Mouse (Mus musculus) intestine, postnatal 0 days (tissue): ENCODE results near the gene Sult3a2. TPM values are rescaled to one million over a fixed set of nuclear protein-coding genes. Genes with fewer than 3 reads are reported as not detected.
"Not testable (repeated sequence)": the region's sequence is repeated elsewhere in the genome, so short reads cannot be mapped to it uniquely, and the experiment has no call there.

Experiments
- ATAC-seq: fragments of 200-750 bp; cut with Nextera tagmentation; 2 replicates; pipeline ENCODE4 v1.8.0; 2017; ENCODE audit warnings: mild to moderate bottlenecking, moderate TSS enrichment, moderate library complexity
- H3K27ac ChIP-seq: fragments of 300-500 bp; sonication (generic); 2 replicates; pipeline ENCODE4 v1.5.1; 2014; ENCODE audit warnings: mild to moderate bottlenecking, low read depth, low read length, moderate library complexity
- H3K27me3 ChIP-seq: fragments of 300-500 bp; sonication (generic); replicated peaks from 2 replicates; pipeline ENCODE4 v1.6.1; 2014; ENCODE audit warnings: low read length, mixed read lengths; ENCODE audit not compliant: control insufficient read depth, insufficient read depth
- H3K36me3 ChIP-seq: fragments of 300-500 bp; sonication (generic); 2 replicates; pipeline ENCODE4 v1.6.1; 2014; ENCODE audit warnings: mild to moderate bottlenecking, moderate library complexity; ENCODE audit not compliant: control insufficient read depth, insufficient read depth
- H3K4me1 ChIP-seq: fragments of 300-500 bp; sonication (generic); replicated peaks from 2 replicates; pipeline ENCODE4 v1.6.1; 2014; ENCODE audit warnings: antibody characterized with exemption, low read length, mixed read lengths; ENCODE audit not compliant: control insufficient read depth, insufficient read depth
- H3K4me2 ChIP-seq: fragments of 300-500 bp; sonication (generic); replicated peaks from 2 replicates; pipeline ENCODE4 v1.6.1; 2014; ENCODE audit warnings: low read depth, mild to moderate bottlenecking, moderate library complexity
- H3K4me3 ChIP-seq: fragments of 300-500 bp; sonication (generic); 2 replicates; pipeline ENCODE4 v1.5.1; 2014; ENCODE audit warnings: low read depth, low read length
- H3K9ac ChIP-seq: fragments of 300-500 bp; sonication (generic); 2 replicates; pipeline ENCODE4 v1.6.1; 2014; ENCODE audit warnings: mild to moderate bottlenecking, low read depth, low read length
- H3K9me3 ChIP-seq: fragments of 300-500 bp; sonication (generic); 2 replicates; pipeline ENCODE4 v1.6.1; 2016; ENCODE audit warnings: mixed run types; ENCODE audit not compliant: control insufficient read depth
- CTCF ChIP-seq: sonication (generic); IDR thresholded peaks from 2 replicates; pipeline ENCODE4 v1.5.1; 2016; ENCODE audit warnings: low read depth, mild to moderate bottlenecking, control low read depth, antibody characterized with exemption, moderate library complexity
- WGBS: fragments of 180-500 bp; shearing (Covaris S2); extraction: QIAGEN DNeasy Blood & Tissue Kit; methylation state at CpG from one replicate; pipeline ENCODE4 v1.1.7; 2014; 5-methylcytosine and 5-hydroxymethylcytosine counted together
- polyA plus RNA-seq: library from polyadenylated mRNA; unstranded; fragments of >200 nt; fragmentation: Nextera tagmentation; extraction: Ambion mirVana; gene quantifications from 2 replicates; pipeline ENCODE4 v1.2.1, GENCODE M21; 2015

Sult3a2 gene
- not detected in 2 replicates for polyA plus RNA-seq

DNA sequence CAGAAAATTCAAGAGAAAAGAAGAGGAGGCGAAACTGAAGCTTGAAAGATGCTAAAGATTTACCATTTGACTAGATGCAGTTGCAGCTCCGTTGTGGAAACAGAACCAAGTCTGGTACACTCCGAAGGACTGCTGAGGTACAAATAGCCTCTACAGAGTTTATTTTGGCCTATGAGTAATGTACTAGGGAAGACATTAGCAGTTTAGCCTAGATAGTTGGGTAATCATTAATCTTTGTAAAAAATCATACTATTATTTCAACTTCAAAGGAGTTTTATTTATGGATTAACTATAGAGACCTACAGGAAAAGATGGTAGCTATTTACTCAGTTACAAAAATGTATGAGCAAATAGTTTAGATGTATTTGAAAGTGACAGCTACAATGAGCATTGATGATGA lies at the start of gene Sult3a2:
Sult3a2 (minus strand) TSS at position 101 of the 400 bp plus-strand sequence.
- H3K4me2 ChIP-seq, result no peak within 1 kb of the TSS
- H3K4me1 ChIP-seq, result no peaks in the 10 kb centered on the region
- H3K27me3 ChIP-seq, result no peaks in the 10 kb centered on the region
- no peak for TF ChIP-seq CTCF
- H3K4me3 ChIP-seq, result no peak within 1 kb of the TSS
- H3K27ac ChIP-seq, result no peak within 1 kb of the TSS
- no peaks in the 10 kb centered on the region for H3K36me3 ChIP-seq
- H3K9ac ChIP-seq, result no peak within 1 kb of the TSS
- 82% methylated on average over 3 of the region's 3 CpGs for WGBS
- no peak for ATAC-seq
- H3K9me3 ChIP-seq, result no peaks in the 10 kb centered on the region

DNA sequence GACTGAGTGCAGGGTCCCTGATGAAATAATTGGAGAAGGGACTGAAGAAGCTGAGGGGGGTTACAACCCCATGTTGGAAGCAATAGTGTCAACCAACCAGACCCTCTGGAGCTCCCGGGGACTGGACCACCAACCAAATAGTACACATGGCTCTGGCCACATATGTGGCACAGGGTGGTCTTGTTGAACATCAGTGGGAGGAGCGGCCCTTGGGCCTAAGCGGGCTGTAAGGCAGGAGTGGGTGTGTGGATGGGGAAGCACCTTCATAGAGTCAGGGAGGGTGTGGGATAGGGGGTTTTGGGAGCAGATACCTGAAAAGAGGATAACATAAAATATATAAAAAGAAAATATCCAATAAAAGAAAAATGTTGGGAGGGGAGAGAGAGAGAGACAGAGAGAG lies 34.4 kb upstream of the Sult3a2 start:
- no peak for ATAC-seq
- no peak overlapping the region for H3K27ac ChIP-seq
- no peaks in the 10 kb centered on the region for H3K9me3 ChIP-seq
- H3K9ac ChIP-seq, result no peak overlapping the region
- H3K4me2 ChIP-seq, result no peak overlapping the region
- TF ChIP-seq CTCF, result no peak
- WGBS, result 88% methylated on average over 3 of the region's 3 CpGs
- no peak overlapping the region for H3K4me3 ChIP-seq
- H3K27me3 ChIP-seq, result no peaks in the 10 kb centered on the region
- H3K4me1 ChIP-seq, result no peaks in the 10 kb centered on the region
- no peaks in the 10 kb centered on the region for H3K36me3 ChIP-seq

DNA sequence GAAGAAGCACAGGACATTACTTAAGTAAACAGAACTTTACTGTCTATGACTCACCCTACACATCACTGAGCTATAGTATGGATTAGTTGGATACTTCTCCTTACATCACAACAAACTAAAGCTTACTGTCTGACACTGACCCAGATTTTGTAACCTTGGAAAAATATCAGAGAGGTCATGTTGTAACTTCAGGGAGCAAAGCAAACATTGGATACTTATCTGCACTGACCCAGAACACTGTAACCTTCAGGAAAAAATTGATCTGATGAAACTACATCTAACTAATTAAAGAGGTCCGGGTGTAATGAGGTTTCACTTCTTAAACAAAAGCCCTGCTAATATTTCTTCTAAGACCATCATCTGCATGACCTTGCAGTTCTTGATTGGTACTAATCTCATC lies 30.4 kb upstream of the Sult3a2 start:
- H3K4me3 ChIP-seq, result no peak overlapping the region
- ATAC-seq, result no peak
- H3K4me1 ChIP-seq, result no peaks in the 10 kb centered on the region
- H3K27me3 ChIP-seq, result no peaks in the 10 kb centered on the region
- no peak overlapping the region for H3K27ac ChIP-seq
- no peak overlapping the region for H3K9ac ChIP-seq
- 69% methylated on average over 1 of the region's 1 CpGs for WGBS
- no peaks in the 10 kb centered on the region for H3K9me3 ChIP-seq
- TF ChIP-seq CTCF, result no peak
- no peaks in the 10 kb centered on the region for H3K36me3 ChIP-seq
- H3K4me2 ChIP-seq, result no peak overlapping the region

DNA sequence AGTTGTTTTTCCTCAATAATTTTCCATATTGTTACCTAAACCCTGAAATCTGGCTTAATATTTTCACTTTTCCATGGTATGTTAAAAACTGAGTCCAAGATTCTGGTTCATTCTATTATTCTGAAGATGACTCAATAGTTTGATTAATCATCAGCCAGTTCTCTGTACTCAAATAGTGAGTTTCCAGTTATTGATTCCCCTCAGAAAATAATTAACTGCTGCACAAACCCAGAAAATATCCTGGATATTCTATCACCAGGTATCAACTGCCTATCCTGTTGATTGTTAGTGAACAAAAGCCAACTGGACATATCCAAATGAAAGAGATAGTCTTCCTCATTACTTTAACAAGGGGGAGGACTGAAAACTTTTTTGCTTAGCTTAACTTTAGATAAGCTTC lies 27.8 kb upstream of the Sult3a2 start:
- no peak for ATAC-seq
- Histone ChIP-seq H3K4me1 (no peaks in the 10 kb centered on the region), H3K9me3 (no peaks in the 10 kb centered on the region), H3K27me3 (no peaks in the 10 kb centered on the region), H3K4me3 (no peak overlapping the region), H3K36me3 (no peaks in the 10 kb centered on the region), H3K27ac (no peak overlapping the region), H3K9ac (no peak overlapping the region), H3K4me2 (no peak overlapping the region)
- TF ChIP-seq CTCF, result no peak

DNA sequence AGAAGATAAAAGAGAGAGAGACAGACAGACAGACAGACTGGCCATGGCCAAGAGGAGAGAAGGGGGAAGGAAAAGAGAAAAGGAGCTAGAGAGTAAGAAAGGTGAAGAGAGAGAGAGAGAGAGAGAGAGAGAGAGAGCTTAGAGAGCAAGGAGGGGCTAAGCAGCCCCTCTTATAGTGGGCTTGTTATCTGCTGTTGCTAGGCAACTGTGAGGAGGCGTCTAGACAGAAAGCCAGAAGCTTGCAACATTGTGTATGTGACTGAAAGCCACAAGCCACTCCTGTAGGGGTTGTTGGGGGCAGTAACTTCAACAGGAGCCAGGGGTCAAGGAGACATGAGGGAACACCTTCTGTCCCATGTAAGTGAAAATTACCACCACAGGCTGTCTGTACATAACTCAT lies 25.3 kb upstream of the Sult3a2 start:
- WGBS, result 33% methylated on average over 1 of the region's 1 CpGs
- ATAC-seq, result no peak
- no peaks in the 10 kb centered on the region for H3K36me3 ChIP-seq
- no peak for TF ChIP-seq CTCF
- H3K4me2 ChIP-seq, result no peak overlapping the region
- H3K9ac ChIP-seq, result no peak overlapping the region
- H3K27ac ChIP-seq, result no peak overlapping the region
- H3K4me1 ChIP-seq, result no peaks in the 10 kb centered on the region
- H3K27me3 ChIP-seq, result no peaks in the 10 kb centered on the region
- no peaks in the 10 kb centered on the region for H3K9me3 ChIP-seq
- H3K4me3 ChIP-seq, result no peak overlapping the region

DNA sequence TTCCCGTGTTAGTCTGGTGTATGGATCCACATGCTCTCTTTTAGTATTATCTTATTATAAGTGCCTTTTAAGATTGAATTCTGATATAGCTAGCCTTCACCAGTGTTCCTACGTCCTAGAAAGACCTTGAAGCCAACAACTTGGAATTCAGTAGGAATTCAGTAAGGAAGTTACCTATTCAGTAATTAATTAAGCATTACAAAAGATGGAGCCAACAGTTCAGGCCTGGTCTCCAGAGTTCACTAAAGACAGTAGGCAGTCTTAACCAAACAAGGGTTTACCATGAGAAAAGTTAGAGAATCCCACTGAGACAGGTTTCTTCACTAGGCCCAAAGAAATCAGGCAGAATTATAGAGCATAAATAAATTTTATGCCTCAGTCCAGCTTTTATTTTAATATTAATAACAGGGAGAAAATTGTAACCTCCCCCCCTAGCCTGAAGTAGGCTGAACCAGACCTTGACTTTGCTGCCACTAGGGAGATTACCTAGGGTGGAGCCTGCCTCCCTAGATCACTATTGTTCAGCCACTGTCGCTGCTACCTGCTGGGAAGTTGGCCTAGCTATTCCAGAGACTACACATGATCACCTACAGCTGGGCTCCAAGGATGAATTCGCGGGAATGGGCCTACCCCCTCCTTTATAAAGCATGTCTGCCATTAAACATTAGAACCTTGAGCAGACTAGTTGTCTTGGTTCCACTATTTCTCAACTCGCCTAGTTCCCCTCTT lies 10.9 kb upstream of the Sult3a2 start:
- not testable (repeated sequence) for H3K36me3 ChIP-seq, ATAC-seq, H3K4me2 ChIP-seq, H3K4me3 ChIP-seq, H3K27ac ChIP-seq, H3K9me3 ChIP-seq, H3K27me3 ChIP-seq, H3K4me1 ChIP-seq, H3K9ac ChIP-seq
- whole genome bisulfite sequencing, result 81% methylated on average over 6 of the region's 6 CpGs

DNA sequence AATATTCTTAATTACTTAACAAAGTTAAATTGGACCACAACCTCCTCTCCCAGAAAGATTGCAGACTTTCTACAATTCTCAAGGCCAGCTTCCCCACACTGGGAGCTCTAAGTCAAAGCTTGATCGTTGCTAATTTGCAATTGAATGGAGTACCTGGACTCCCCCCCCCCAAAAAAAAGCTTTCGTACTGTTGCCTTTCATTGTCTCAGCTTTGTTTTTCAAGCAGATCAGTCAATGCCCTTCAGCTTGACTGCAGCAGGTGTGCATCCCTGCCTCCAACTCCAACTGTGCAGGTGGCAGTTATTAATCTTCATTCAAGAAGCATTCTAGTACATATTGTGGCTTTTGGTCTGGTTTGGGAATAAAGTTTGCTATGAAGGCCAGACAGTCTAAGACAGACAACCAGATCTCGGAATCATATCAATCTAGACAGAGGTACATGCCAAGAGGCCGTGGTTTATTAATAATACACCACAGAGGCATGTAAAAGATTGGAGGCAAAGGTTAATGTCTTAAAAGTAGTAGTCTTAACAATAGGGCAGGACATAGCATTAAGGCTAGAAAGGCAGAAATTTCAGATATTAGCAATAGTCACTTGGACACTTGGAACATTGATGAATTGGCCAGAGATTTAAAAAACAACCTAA lies 9.9 kb upstream of the Sult3a2 start:
- H3K4me3 ChIP-seq, H3K4me1 ChIP-seq, H3K9ac ChIP-seq, H3K9me3 ChIP-seq, ATAC-seq, H3K27ac ChIP-seq, H3K36me3 ChIP-seq, H3K27me3 ChIP-seq, H3K4me2 ChIP-seq: not testable (repeated sequence)
- WGBS, result 86% methylated on average over 4 of the region's 4 CpGs

DNA sequence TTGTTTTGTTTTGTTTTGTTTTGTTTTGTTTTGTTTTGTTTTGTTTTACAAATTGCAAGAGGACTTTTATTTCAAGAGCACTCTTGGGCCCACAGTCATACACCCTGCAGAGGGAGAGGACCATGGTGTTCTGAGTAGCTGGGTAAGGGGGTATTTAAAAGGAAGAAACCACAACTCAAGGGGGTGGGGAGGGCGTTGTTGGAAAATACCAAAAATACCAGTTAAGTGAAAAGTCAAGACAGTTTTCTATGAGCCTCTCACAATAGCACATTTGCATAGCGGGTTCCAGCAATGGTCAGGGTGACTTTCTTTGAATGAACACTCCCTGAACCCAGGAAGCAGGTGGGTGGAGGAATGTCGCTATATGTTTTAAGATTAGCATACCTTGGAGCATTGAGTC lies 5.7 kb upstream of the Sult3a2 start:
- not testable (repeated sequence) for H3K27ac ChIP-seq, H3K4me3 ChIP-seq, ATAC-seq, H3K27me3 ChIP-seq, H3K9me3 ChIP-seq, H3K4me2 ChIP-seq, H3K36me3 ChIP-seq, H3K4me1 ChIP-seq, H3K9ac ChIP-seq
- WGBS, result 85% methylated on average over 3 of the region's 3 CpGs
